Mouse (Mus musculus) frontal cortex, postnatal 25 days (tissue): ENCODE measurements around the gene Ing1.
A peak's percentile ranks its signal among the peaks of the same experiment; 100 is the strongest.

ENCODE experiments used
- DNase-seq, 2 experiments: peaks; one replicate each; pipeline ENCODE4 v3.0.0; 2022; ENCODE audit warnings: low spot score in 2 of 2

Ing1 gene

GRCm38 (mm10) chr8:11554799-11555719 lies at the start of gene Ing1:
Gene Ing1 (plus strand): TSS chr8:11555571.
- peak; percentile 87 to 89 for DNase-seq

GRCm38 (mm10) chr8:11506074-11506473 lies 49.3 kb upstream of the Ing1 start:
- no peak for DNase-seq

- DNase-seq, result peak; percentile 27 to 31
These were observed 48.6 kb upstream of the Ing1 start for GRCm38 (mm10) chr8:11506802-11507201.

- DNase-seq, result no peak
These were observed 46.5 kb upstream of the Ing1 start for GRCm38 (mm10) chr8:11508880-11509279.

GRCm38 (mm10) chr8:11510971-11511370 lies 44.4 kb upstream of the Ing1 start:
- no peak for DNase-seq

- DNase-seq, result no peak
These were observed 42.7 kb upstream of the Ing1 start for GRCm38 (mm10) chr8:11512711-11513110.

GRCm38 (mm10) chr8:11513247-11513646 lies 42.1 kb upstream of the Ing1 start:
- DNase-seq, result no peak

- no peak for DNase-seq
These were observed 39.1 kb upstream of the Ing1 start for GRCm38 (mm10) chr8:11516292-11516691.

GRCm38 (mm10) chr8:11517366-11518055 lies 37.9 kb upstream of the Ing1 start:
- no peak for DNase-seq

GRCm38 (mm10) chr8:11518056-11518396 lies 37.3 kb upstream of the Ing1 start:
- DNase-seq, result no peak

GRCm38 (mm10) chr8:11518676-11519075 lies 36.7 kb upstream of the Ing1 start:
- no peak for DNase-seq

- no peak for DNase-seq
These were observed 32.0 kb upstream of the Ing1 start for GRCm38 (mm10) chr8:11523331-11523730.

- no peak for DNase-seq
These were observed 25.1 kb upstream of the Ing1 start for GRCm38 (mm10) chr8:11530155-11530770.

GRCm38 (mm10) chr8:11530849-11531248 lies 24.5 kb upstream of the Ing1 start:
- no peak for DNase-seq

- DNase-seq, result no peak
These were observed 20.9 kb upstream of the Ing1 start for GRCm38 (mm10) chr8:11534494-11534893.

GRCm38 (mm10) chr8:11539049-11539448 lies 16.3 kb upstream of the Ing1 start:
- DNase-seq, result no peak

- no peak for DNase-seq
These were observed 15.2 kb upstream of the Ing1 start for GRCm38 (mm10) chr8:11540182-11540581.

GRCm38 (mm10) chr8:11542031-11542430 lies 13.3 kb upstream of the Ing1 start:
- no peak for DNase-seq

GRCm38 (mm10) chr8:11542866-11543265 lies 12.5 kb upstream of the Ing1 start:
- no peak for DNase-seq

- DNase-seq, result peak; percentile 28 to 35
These were observed 11.0 kb upstream of the Ing1 start for GRCm38 (mm10) chr8:11544386-11544785.

GRCm38 (mm10) chr8:11547063-11547462 lies 8.3 kb upstream of the Ing1 start:
- DNase-seq, result no peak

GRCm38 (mm10) chr8:11549706-11550105 lies 5.7 kb upstream of the Ing1 start:
- DNase-seq, result no peak
